In the genomic region with DNA sequence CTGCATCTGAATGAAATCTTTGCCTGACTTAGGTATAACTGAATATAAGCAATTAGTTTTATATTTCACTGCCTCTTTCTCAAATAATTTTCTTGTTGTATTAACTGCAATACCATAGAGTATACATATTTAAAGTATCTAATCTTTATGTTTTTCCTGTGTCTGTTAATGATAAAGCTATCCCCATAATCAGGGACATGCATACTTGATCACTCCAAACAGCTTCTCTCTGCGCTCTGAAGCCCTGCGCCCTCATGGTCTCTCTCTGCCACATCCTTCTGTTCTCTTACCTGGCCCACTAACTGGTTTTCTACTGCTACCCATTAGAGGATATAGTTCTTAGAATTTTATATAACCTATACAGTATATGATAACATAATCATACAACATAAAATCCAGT, we compare ENCODE assay signal across 19 mouse cellular contexts.
"Had no signal": no experiment of that assay in that cellular context is flagged by ENCODE, and none has a peak within 500 bp of the region (broad histone marks: within the 10 kb centered on the region; RNA-seq: fewer than 3 reads in every experiment).

No protein-coding gene starts in this region.

- H3K4me3 ChIP-seq: layer of hippocampus, adult 2 months; limb, embryonic 10.5 days; limb, embryonic 13.5 days; midbrain, embryonic 12.5 days; midbrain, embryonic 15.5 days; neural tube, embryonic 12.5 days; neural tube, embryonic 15.5 days had no signal

- H3K27ac ChIP-seq: kidney, postnatal 0 days; layer of hippocampus, adult 2 months; limb, embryonic 10.5 days; limb, embryonic 13.5 days; midbrain, embryonic 12.5 days; midbrain, embryonic 15.5 days; neural tube, embryonic 12.5 days; neural tube, embryonic 15.5 days; stomach, postnatal 0 days had no signal

- H3K9ac ChIP-seq: limb, embryonic 13.5 days; lung, embryonic 14.5 days; midbrain, embryonic 12.5 days; midbrain, embryonic 15.5 days; neural tube, embryonic 12.5 days; neural tube, embryonic 15.5 days had no signal

- ATAC-seq: intestine, postnatal 0 days; lung, postnatal 0 days; midbrain, embryonic 15.5 days had no signal

- H3K36me3 ChIP-seq: limb, embryonic 10.5 days; midbrain, embryonic 12.5 days; midbrain, embryonic 15.5 days; neural tube, embryonic 12.5 days had no signal

- H3K9me3 ChIP-seq: limb, embryonic 10.5 days; limb, embryonic 13.5 days; midbrain, embryonic 12.5 days; midbrain, embryonic 15.5 days; neural tube, embryonic 12.5 days; neural tube, embryonic 15.5 days had no signal

- H3K4me2 ChIP-seq: limb, embryonic 13.5 days; lung, embryonic 14.5 days; midbrain, embryonic 12.5 days; midbrain, embryonic 15.5 days; neural tube, embryonic 12.5 days; neural tube, embryonic 15.5 days had no signal

- H3K4me1 ChIP-seq: limb, embryonic 13.5 days; midbrain, embryonic 12.5 days; midbrain, embryonic 15.5 days; neural tube, embryonic 12.5 days; neural tube, embryonic 15.5 days had no signal

- H3K27me3 ChIP-seq: limb, embryonic 13.5 days; midbrain, embryonic 12.5 days; midbrain, embryonic 15.5 days; neural tube, embryonic 12.5 days; neural tube, embryonic 15.5 days had no signal

- DNase-seq: kidney, adult 2 months; kidney, postnatal 25 days; layer of hippocampus, adult 9-11 months; lung, embryonic 14.5 days; lung, postnatal 36 days; right cerebral cortex, postnatal 4 days; thymus, adult 2 months; thymus, postnatal 25 days had no signal
